Mouse (Mus musculus): ENCODE data around the gene Stpg4.

- TF ChIP-seq POLR2A (IDR thresholded peaks at IDR 0.05; ENCODE audit: borderline replicate concordance, insufficient read depth, low read length) (no peak), CTCF (IDR thresholded peaks at IDR 0.05; ENCODE audit: borderline replicate concordance, insufficient read depth, low read depth, low read length) (no peak)
These were observed 31.6 kb upstream of the Stpg4 start for GRCm38 (mm10) chr17:87458911-87459749.
